Mouse (Mus musculus): ENCODE data around the gene Cpa4. TPM values are rescaled to one million over a fixed set of nuclear protein-coding genes. Genes with fewer than 3 reads are reported as not detected.

The Cpa4 gene
- polyA plus RNA-seq, 1 experiment = not detected

DNA sequence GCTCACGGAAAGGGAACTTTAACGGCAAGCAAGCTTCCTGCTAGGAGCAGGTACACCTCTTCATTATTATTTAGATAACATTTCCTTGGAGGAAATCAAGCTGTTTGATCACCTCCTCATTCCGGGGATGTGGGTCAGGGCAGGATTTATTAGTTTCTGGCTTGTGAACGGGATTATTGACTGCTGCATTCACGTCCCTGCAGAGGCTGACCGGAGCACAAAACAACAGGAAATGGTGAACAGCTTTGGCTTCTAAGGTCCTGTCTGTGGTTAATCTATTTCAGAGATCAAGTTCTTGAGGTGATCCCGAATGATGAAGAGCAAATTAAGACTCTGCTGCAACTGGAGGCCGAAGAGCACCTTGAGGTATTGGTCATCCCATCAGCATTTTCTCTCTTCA is 24.3 kb upstream of the Cpa4 start:
- Histone ChIP-seq H3K4me3 (ENCODE audit: insufficient read depth, poor library complexity, severe bottlenecking) (no peak overlapping the region), H3K36me3 (ENCODE audit: control insufficient read depth, insufficient read depth) (no peaks in the 10 kb centered on the region), H3ac (ENCODE audit: control insufficient read depth, insufficient read length, low read depth) (no peak overlapping the region), H3K27me3 (ENCODE audit: control insufficient read depth, insufficient read depth, insufficient read length) (no peaks in the 10 kb centered on the region), H3K79me3 (ENCODE audit: low read depth) (no peaks in the 10 kb centered on the region), H3K79me2 (ENCODE audit: control insufficient read depth, insufficient read depth) (no peaks in the 10 kb centered on the region)
- TF ChIP-seq MYOD1 (IDR thresholded peaks at IDR 0.05; ENCODE audit: control insufficient read depth, insufficient read length, low read depth) (no peak), CEBPB (IDR thresholded peaks at IDR 0.05; ENCODE audit: low read depth) (no peak), CTCF (IDR thresholded peaks at IDR 0.05; ENCODE audit: control insufficient read depth, insufficient read depth, insufficient read length) (no peak), USF1 (IDR thresholded peaks at IDR 0.05; ENCODE audit: low read depth) (no peak), MAX (IDR thresholded peaks at IDR 0.05) (no peak), MYOG (IDR thresholded peaks at IDR 0.05; ENCODE audit: control insufficient read depth, extremely low read depth, insufficient read length) (no peak), FOSL1 (IDR thresholded peaks at IDR 0.05; ENCODE audit: insufficient read depth, low read length, poor library complexity, severe bottlenecking) (no peak)

DNA sequence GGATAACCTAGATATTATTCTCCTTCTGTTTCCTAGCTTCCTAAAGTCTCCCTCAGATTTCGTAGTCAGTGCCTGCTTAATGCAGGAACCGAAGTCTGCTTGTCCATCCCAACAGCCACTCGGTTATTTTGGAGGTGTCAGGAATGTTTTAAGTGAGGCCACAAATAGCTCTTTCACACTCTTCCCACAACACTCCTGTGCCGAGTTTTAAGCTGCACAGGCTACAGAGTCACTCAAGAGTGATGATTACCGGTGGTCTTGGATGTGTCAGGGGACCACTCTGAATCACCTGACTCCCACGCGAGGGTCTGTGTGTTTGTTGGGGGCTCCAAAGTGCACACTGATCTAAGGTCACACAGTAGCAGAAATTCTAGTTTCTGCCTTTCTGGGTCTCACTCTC is 22.5 kb upstream of the Cpa4 start:
- no peak overlapping the region for H3K4me3 ChIP-seq (ENCODE audit: insufficient read depth, poor library complexity, severe bottlenecking)
- no peaks in the 10 kb centered on the region for H3K79me2 ChIP-seq (ENCODE audit: control insufficient read depth, insufficient read depth)
- H3K79me3 ChIP-seq (ENCODE audit: low read depth) = no peaks in the 10 kb centered on the region
- H3ac ChIP-seq (ENCODE audit: control insufficient read depth, insufficient read length, low read depth) = no peak overlapping the region
- no peaks in the 10 kb centered on the region for H3K27me3 ChIP-seq (ENCODE audit: control insufficient read depth, insufficient read depth, insufficient read length)
- H3K36me3 ChIP-seq (ENCODE audit: control insufficient read depth, insufficient read depth) = no peaks in the 10 kb centered on the region
- TF ChIP-seq FOSL1 (IDR thresholded peaks at IDR 0.05; ENCODE audit: insufficient read depth, low read length, poor library complexity, severe bottlenecking) = no peak
- no peak for TF ChIP-seq MAX (IDR thresholded peaks at IDR 0.05)

DNA sequence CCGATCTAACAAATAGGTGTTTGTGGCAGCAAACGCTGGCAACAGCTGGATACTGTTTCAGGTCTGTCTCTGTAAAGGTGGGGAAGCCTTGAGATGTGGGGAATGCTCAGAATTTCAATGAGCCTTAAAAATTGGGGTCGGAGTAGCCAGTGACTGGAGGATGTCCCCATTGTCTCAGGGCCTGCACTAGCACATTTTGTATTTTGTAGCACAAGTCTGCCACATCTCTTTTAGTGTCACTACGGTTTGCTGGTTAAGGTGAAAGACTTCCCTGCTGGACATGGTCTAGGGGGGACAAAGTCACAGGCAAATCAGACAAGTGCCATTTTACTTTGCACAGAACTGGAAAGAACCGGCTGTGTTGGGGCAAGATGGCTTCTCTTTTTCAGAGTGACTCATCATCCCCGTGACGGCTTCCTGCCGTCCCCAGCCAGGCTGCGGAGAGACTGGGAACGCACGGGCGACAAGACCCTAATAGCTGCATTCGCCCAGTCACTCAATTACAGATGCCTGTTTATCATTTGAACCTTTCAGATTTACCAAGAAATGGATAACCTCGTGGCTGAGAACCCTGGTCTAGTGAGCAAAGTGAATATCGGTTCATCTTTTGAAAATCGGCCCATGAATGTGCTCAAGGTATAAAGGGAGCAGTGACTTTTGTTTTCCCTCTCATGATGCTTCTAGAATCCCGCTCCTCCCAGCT is 21.4 kb upstream of the Cpa4 start:
- H3ac ChIP-seq (ENCODE audit: control insufficient read depth, insufficient read length, low read depth) = no peak overlapping the region
- no peak for TF ChIP-seq CEBPB (IDR thresholded peaks at IDR 0.05; ENCODE audit: low read depth)
- no peak for TF ChIP-seq MYOG (IDR thresholded peaks at IDR 0.05; ENCODE audit: control insufficient read depth, extremely low read depth, insufficient read length)
- no peak for TF ChIP-seq FOSL1 (IDR thresholded peaks at IDR 0.05; ENCODE audit: insufficient read depth, low read length, poor library complexity, severe bottlenecking)
- TF ChIP-seq MAX (IDR thresholded peaks at IDR 0.05) = no peak
- TF ChIP-seq MYOD1 (IDR thresholded peaks at IDR 0.05; ENCODE audit: control insufficient read depth, insufficient read length, low read depth) = no peak
- TF ChIP-seq CTCF (IDR thresholded peaks at IDR 0.05; ENCODE audit: control insufficient read depth, insufficient read depth, insufficient read length) = no peak
- no peak for TF ChIP-seq USF1 (IDR thresholded peaks at IDR 0.05; ENCODE audit: low read depth)
- H3K4me3 ChIP-seq (ENCODE audit: insufficient read depth, poor library complexity, severe bottlenecking) = no peak overlapping the region
- H3K79me3 ChIP-seq (ENCODE audit: low read depth) = no peaks in the 10 kb centered on the region
- no peaks in the 10 kb centered on the region for H3K79me2 ChIP-seq (ENCODE audit: control insufficient read depth, insufficient read depth)
- H3K36me3 ChIP-seq (ENCODE audit: control insufficient read depth, insufficient read depth) = no peaks in the 10 kb centered on the region
- H3K27me3 ChIP-seq (ENCODE audit: control insufficient read depth, insufficient read depth, insufficient read length) = no peaks in the 10 kb centered on the region

DNA sequence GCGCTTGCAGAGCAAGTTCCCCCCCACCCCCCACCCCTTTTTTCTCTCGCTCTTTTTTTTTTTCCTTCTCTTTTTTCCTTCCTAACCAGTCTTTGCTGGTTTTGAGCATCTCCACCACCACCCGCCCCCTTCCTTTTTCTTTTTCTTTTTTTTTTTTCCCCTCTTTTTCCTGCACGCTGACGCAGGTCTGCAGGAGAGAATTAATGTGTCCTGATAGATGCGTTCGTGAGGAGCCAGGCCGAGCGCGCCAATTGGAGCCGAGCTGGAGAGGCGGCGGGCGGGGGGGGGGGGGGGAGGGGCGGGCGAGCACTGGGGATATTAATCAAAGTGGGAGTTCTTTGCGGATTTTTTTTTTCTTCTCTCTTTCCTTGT is 20.9 kb upstream of the Cpa4 start:
- Histone ChIP-seq H3K79me3 (ENCODE audit: low read depth) (no peaks in the 10 kb centered on the region), H3K79me2 (ENCODE audit: control insufficient read depth, insufficient read depth) (no peaks in the 10 kb centered on the region), H3ac (ENCODE audit: control insufficient read depth, insufficient read length, low read depth) (no peak overlapping the region), H3K4me3 (ENCODE audit: insufficient read depth, poor library complexity, severe bottlenecking) (no peak overlapping the region), H3K27me3 (ENCODE audit: control insufficient read depth, insufficient read depth, insufficient read length) (no peaks in the 10 kb centered on the region), H3K36me3 (ENCODE audit: control insufficient read depth, insufficient read depth) (no peaks in the 10 kb centered on the region)
- TF ChIP-seq FOSL1 (IDR thresholded peaks at IDR 0.05; ENCODE audit: insufficient read depth, low read length, poor library complexity, severe bottlenecking) (no peak), CTCF (IDR thresholded peaks at IDR 0.05; ENCODE audit: control insufficient read depth, insufficient read depth, insufficient read length) (no peak)

DNA sequence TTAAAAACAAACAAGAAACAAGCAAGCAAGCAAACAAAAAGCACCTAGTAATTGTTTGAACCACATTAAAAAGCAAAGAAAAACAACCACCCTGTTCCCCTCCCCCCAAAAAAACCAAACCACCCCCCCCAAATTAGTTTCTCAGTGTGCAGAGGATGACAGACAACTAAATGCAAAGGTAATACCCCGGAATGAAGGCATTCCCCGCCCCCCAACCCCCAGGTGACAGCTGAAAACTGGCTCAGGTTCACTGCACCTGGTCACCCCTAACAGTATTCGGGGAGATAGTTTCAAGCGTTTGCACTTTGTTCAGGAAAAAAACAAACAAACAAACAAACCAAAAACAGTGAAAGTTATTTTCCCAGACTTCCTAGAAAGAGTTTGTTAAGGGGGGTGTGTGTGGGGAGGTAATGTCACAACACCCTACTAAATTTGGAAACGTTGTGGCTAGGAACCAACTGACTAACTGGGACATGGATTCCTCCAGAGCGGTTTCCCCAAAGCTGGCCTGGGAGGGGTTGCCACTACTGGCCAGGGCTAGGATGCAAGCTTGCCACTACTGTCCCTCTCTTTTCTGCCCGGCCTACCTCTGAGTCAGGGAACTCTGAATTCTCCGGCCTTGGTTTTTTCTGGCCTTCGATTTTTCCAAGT is 20.4 kb upstream of the Cpa4 start:
- TF ChIP-seq CTCF (IDR thresholded peaks at IDR 0.05; ENCODE audit: control insufficient read depth, insufficient read depth, insufficient read length) (no peak), MYOG (IDR thresholded peaks at IDR 0.05; ENCODE audit: control insufficient read depth, extremely low read depth, insufficient read length) (no peak)
- H3K27me3 ChIP-seq (ENCODE audit: control insufficient read depth, insufficient read depth, insufficient read length) = no peaks in the 10 kb centered on the region
- no peak overlapping the region for H3K4me3 ChIP-seq (ENCODE audit: insufficient read depth, poor library complexity, severe bottlenecking)
- H3K79me2 ChIP-seq (ENCODE audit: control insufficient read depth, insufficient read depth) = no peaks in the 10 kb centered on the region
- no peak overlapping the region for H3ac ChIP-seq (ENCODE audit: control insufficient read depth, insufficient read length, low read depth)
- H3K79me3 ChIP-seq (ENCODE audit: low read depth) = no peaks in the 10 kb centered on the region
- no peaks in the 10 kb centered on the region for H3K36me3 ChIP-seq (ENCODE audit: control insufficient read depth, insufficient read depth)

DNA sequence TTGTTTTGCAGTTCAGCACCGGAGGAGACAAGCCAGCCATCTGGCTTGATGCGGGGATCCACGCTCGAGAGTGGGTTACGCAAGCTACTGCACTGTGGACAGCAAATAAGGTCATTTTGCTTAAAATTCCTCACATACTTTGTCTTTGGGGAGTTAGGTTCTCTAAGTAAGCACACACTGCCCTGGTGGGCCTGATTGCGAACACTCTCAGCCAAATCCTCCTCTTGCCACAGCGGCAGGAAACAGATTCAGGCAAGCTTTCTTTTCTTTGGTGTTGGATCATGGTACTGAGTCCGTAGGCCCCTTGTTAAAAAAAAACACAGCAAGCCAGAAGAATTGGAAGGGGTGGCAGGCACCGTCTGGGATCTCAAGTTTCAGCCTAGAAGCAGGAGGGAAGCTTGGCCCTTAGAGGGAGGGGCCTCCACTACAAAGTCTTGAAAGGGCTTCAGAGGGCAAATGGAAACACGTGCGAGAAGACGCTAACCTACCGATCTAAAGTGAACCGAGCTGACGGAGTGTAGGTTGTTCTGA is 18.9 kb upstream of the Cpa4 start:
- no peak for TF ChIP-seq MAX (IDR thresholded peaks at IDR 0.05)
- TF ChIP-seq CTCF (IDR thresholded peaks at IDR 0.05; ENCODE audit: control insufficient read depth, insufficient read depth, insufficient read length) = no peak
- no peak for TF ChIP-seq MYOD1 (IDR thresholded peaks at IDR 0.05; ENCODE audit: control insufficient read depth, insufficient read length, low read depth)
- TF ChIP-seq USF1 (IDR thresholded peaks at IDR 0.05; ENCODE audit: low read depth) = no peak
- TF ChIP-seq FOSL1 (IDR thresholded peaks at IDR 0.05; ENCODE audit: insufficient read depth, low read length, poor library complexity, severe bottlenecking) = no peak
- no peak for TF ChIP-seq MYOG (IDR thresholded peaks at IDR 0.05; ENCODE audit: control insufficient read depth, extremely low read depth, insufficient read length)
- TF ChIP-seq CEBPB (IDR thresholded peaks at IDR 0.05; ENCODE audit: low read depth) = peak; percentile 38

More for the DNA sequence above, 18.9 kb upstream of the Cpa4 start:
- Histone ChIP-seq H3K36me3 (ENCODE audit: control insufficient read depth, insufficient read depth) (no peaks in the 10 kb centered on the region), H3K4me3 (ENCODE audit: insufficient read depth, poor library complexity, severe bottlenecking) (no peak overlapping the region), H3ac (ENCODE audit: control insufficient read depth, insufficient read length, low read depth) (no peak overlapping the region), H3K27me3 (ENCODE audit: control insufficient read depth, insufficient read depth, insufficient read length) (no peaks in the 10 kb centered on the region), H3K79me2 (ENCODE audit: control insufficient read depth, insufficient read depth) (no peaks in the 10 kb centered on the region), H3K79me3 (ENCODE audit: low read depth) (no peaks in the 10 kb centered on the region)
